Mouse (Mus musculus) c-Kit-negative CD71-positive TER-119-positive erythroid progenitor cells, embryonic 14.5 days (primary cell): ENCODE measurements around the gene Spocd1.

Experiments
- DNase-seq: peaks from one replicate; pipeline ENCODE4 v3.0.0-alpha.2; 2013; ENCODE audit warnings: low read depth, low spot score

Gene Spocd1

GRCm38 (mm10) chr4:130002157-130002556 is 73.1 kb downstream of the Spocd1 start:
- no peak for DNase-seq

GRCm38 (mm10) chr4:130005593-130005992 is 76.5 kb downstream of the Spocd1 start:
- DNase-seq, result no peak

DNA sequence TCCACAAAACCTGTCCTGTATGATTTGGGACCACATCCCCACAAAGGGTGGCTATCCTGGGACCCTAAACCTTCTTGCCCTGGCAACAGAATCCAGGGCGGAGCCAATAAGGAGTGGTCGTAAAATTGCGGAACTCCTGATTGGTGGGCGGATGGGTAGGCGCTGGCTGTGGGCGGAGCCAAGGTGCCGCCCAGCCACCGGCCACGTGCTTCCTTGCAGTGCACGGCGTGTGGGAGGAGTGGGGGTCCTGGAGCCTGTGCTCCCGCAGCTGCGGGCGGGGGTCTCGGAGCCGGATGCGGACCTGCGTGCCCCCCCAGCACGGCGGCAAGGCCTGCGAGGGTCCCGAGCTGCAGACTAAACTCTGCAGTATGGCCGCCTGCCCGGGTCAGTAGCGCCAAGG is 77.5 kb downstream of the Spocd1 start:
- no peak for DNase-seq
